Mouse (Mus musculus): ENCODE measurements around the gene Anxa4. TPM values are rescaled to one million over a fixed set of nuclear protein-coding genes. Genes with fewer than 3 reads are reported as not detected.

The Anxa4 gene
- polyA plus RNA-seq, 1 experiment from 2014 or later = 4.6 TPM

Other genes with a start within 250 kb of the Anxa4 start
- 0.45 and 0.62 TPM in 2 replicates for gene Asprv1, start 165.4 kb downstream of the Anxa4 start, polyA plus RNA-seq (2015; fragmentation: Nextera tagmentation; extraction: Ambion mirVana)
- 20.2 and 21.7 TPM in 2 replicates for gene Mxd1, start 124.4 kb downstream of the Anxa4 start, polyA plus RNA-seq (2015; fragmentation: Nextera tagmentation; extraction: Ambion mirVana)
- gene Snrnp27, start 109.1 kb downstream of the Anxa4 start, polyA plus RNA-seq (2015; fragmentation: Nextera tagmentation; extraction: Ambion mirVana) = 94.6 and 94.8 TPM in 2 replicates
- gene Gmcl1, start 60.2 kb downstream of the Anxa4 start, polyA plus RNA-seq (2015; fragmentation: Nextera tagmentation; extraction: Ambion mirVana) = 27.9 and 31.6 TPM in 2 replicates
- gene Aak1, start 55.9 kb upstream of the Anxa4 start, polyA plus RNA-seq (2015; fragmentation: Nextera tagmentation; extraction: Ambion mirVana) = 44.6 and 47.8 TPM in 2 replicates
- 140 and 148 TPM in 2 replicates for gene Nfu1, start 215.7 kb upstream of the Anxa4 start, polyA plus RNA-seq (2015; fragmentation: Nextera tagmentation; extraction: Ambion mirVana)
- gene Gfpt1, start 249.3 kb upstream of the Anxa4 start, polyA plus RNA-seq (2015; fragmentation: Nextera tagmentation; extraction: Ambion mirVana) = 28.4 and 30.0 TPM in 2 replicates

Measured in midbrain, embryonic 16.5 days (tissue).